Mouse (Mus musculus) yolk sac, embryonic 10.5 days (tissue): Measurements from ENCODE around the gene Cacna1c.

Experiments
- DNase-seq: peaks from one replicate; pipeline ENCODE4 v3.0.0-alpha.2; 2017; ENCODE audit warnings: low spot score

Gene Cacna1c

DNA sequence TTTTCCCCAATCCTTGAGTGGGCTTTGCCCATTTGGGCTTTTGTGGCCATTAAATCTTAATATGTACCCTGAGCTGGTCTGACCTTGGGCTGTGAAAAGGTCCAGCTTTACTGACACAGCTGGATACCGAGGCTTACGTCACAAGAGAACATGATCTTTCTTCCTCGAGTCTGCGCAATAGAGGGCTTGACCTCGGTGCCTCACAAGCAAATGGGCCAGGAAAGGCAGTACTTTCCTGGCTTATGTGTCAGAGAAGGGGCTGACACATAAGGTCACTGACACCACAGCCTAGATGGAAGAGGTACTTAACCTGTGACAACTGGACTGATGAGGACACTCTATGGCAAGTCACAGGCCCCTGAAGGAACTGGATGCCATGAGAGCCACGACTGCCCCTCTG, 453.5 kb downstream of the Cacna1c start:
- DNase-seq, result no peak

DNA sequence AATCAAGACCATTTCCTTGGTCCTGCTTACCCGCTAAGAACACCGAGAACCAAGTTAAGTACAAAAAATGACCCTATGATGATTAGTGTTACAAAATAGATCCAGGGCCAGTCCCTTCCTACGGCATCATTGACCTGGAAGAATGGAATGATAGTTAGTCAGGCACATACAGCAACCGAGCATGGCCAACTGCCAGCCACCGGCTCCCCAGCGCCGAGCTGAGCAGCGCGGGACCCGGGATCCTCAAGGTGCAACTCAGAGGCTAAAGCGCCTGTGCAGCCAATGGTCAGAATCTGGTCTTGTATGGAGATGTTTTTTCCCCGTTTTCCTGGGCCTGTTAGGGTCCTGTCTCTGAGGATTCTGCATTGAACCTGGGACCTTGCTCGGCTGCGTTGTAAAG, 454.4 kb downstream of the Cacna1c start:
- DNase-seq, result no peak

- no peak for DNase-seq
Measured at GRCm38 (mm10) chr6:118739961-118740599, 456.1 kb downstream of the Cacna1c start.

DNA sequence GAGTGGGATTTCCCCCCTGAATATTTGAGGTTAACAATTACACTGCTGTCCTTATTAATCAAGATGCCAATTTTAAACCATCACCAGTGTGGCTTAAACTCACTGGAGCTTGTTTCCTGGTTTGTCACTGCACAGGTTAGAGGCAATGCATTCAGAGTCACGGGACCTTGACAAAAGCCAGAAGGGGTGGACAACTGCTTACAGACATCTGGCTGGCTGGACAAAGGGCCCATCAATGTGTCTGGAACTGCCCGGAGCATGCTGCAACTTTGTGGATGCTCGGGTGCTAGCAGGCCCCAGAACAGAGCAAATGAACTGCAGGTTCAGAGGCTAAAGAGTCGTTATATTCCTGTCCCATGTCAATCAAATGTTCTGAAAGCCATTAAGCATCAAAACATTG, 456.9 kb downstream of the Cacna1c start:
- DNase-seq, result no peak

GRCm38 (mm10) chr6:118738656-118739055, 457.6 kb downstream of the Cacna1c start:
- DNase-seq, result no peak

- no peak for DNase-seq
Measured at GRCm38 (mm10) chr6:118737078-118737477, 459.1 kb downstream of the Cacna1c start.

DNA sequence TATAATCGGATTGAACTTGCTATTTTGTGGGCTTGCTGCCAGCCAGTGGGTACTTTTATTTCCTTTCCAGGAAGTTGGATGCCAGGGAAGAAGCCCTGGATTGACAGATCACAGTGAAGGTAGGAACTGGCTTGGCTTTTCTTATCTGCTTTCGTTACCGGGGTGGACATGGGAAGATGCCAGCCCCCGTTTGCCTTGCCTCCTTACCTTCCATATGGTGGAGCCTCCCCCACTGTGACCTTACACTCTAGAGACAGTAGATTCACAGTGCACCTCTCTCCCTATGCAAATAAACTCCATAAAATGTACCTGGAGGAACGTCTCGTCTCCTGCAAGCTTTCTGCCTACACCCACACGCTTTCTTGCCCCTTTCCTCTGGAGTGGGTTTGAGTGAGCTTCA, 459.7 kb downstream of the Cacna1c start:
- DNase-seq, result no peak

DNA sequence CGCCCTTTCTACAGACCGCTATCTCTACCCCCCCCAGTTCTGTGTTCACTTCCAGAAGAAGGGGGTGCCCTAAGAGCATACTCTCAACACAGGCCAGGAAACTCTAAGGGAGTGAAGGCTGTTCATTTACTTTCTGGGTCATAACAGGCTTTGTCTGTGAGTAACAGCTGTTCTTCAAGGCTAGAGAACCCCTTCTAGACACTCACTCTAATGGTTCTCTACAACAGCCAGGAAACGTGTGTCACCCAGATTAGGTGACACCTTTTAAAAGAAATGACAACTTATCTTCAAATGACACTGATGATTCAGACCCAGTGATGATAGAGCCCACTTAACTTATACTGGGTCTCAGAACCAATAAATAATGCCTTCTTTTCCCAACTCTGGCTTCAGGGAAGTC, 461.1 kb downstream of the Cacna1c start:
- DNase-seq, result no peak

- DNase-seq, result no peak
Measured at GRCm38 (mm10) chr6:118731937-118732336, 464.3 kb downstream of the Cacna1c start.

DNA sequence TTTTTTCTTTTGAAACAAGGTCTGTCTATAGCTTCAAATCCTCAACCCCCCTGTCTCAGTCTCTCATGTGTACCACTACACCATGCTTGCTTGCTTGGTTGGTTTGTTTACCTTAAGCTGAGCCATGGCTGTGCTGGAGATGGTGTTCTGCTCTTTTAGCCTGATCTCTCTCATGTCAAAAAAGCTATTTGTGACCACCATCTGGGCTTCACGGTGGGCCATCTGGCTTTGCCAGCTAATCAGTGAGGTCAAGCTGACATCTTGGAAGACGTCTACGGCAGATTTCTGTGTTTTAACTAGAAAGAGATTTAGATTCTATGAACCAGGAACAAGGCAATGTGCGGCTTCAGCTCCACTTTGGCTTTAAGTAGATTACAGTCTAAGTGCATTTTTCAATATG, 471.3 kb downstream of the Cacna1c start:
- peak; percentile 8 for DNase-seq

DNA sequence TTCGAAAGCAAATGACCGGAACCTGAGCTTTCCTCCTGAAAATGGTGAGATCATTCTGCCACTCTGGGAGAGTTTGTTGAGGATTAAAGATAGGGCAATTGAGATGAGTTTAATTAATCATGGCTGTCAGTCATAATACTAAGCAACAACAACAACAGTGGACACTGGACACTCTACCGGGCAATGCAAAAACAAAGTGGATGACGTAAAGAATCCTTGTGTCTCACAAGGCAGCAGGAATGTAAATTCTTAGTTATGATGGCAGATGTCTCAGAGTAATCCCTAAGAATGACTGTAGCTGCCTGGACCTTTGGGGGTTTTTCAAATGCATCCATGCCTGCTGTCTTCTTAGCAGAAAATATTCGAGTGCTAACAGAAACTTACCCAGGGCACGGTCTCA, 471.8 kb downstream of the Cacna1c start:
- no peak for DNase-seq

GRCm38 (mm10) chr6:118722336-118722735, 473.9 kb downstream of the Cacna1c start:
- no peak for DNase-seq

DNA sequence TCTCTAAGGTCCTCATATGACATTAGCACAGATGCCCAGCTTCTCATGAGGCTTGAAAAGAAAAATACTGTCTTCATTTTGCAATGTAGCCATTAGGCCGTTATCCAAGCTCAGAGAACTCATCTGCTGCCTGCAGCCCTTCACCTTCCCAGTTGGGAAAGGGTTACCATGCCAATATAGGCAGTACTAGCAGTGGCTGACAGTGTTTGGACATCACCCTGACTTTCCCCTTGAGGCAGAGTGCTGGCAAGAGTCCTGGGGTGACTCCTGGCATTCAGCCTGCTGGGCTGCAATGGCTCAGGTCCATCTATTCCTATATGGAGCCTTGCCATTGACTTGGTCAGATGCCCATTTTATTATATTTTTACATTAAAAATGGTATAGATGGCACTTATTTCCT, 476.7 kb downstream of the Cacna1c start:
- no peak for DNase-seq

GRCm38 (mm10) chr6:118713286-118713685, 482.9 kb downstream of the Cacna1c start:
- no peak for DNase-seq

GRCm38 (mm10) chr6:118711677-118712322, 484.4 kb downstream of the Cacna1c start:
- DNase-seq, result no peak

GRCm38 (mm10) chr6:118707066-118707465, 489.2 kb downstream of the Cacna1c start:
- no peak for DNase-seq

- DNase-seq, result no peak
Measured at GRCm38 (mm10) chr6:118705840-118706239, 490.4 kb downstream of the Cacna1c start.

DNA sequence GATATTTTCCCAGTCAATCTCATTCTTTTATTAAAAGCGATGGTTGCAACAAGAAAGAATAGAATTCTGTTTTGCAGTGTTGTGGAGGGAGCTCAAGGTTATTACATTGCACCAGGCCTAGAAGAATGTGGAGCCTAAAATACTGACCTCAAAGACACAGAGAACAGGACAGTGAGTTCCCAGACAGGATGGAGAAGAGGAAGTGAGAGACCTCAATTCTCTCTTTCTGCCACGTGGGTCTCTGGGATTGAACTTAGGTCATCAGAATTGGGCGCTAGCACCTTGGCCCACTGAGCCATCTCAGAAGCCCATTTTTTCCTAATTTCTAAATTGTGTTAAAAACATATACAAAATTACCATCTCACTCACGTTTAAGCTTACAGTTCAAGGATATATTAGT, 501.6 kb downstream of the Cacna1c start:
- no peak for DNase-seq

DNA sequence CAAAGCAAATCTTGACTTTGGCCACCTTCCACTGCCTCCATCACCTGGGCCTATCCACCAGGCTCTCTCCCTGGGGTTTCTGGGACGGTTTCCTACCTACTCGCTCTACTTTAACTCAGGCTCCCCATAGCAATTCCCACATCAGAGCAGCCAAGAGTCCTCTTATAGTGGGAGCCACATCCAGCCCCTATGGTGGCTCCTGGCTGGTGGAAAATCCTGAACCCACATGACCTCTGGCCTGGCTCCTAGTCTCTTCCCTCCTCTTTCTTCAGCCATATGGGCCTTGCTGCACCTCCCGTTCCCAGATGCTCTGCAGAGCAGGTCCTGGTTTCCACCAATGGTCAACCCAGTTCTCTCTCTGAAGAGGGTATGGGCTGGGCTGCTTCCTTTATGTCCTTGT, 506.8 kb downstream of the Cacna1c start:
- no peak for DNase-seq

- DNase-seq, result peak; percentile 20
Measured at GRCm38 (mm10) chr6:118688856-118689255, 507.4 kb downstream of the Cacna1c start.

DNA sequence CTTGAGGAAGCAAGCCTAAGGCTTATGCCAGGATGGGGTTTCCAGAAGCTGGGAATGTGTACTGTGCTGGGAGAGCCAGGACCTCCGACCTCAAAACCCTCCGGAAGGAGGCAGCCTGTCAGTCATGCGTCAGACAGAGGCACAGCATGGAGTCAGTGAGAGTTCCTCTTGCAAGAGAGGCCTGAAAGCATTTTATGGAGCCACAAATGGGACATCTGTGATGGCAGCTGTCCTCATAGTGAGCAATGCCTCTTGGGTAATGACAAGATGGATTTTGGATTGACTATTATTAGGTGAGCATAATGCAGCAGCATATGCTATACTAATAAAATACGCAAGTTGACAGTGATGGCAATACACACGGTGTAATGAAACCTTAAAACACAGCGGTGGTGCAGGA, 515.4 kb downstream of the Cacna1c start:
- no peak for DNase-seq

- DNase-seq, result no peak
Measured at GRCm38 (mm10) chr6:118678031-118678430, 518.2 kb downstream of the Cacna1c start.

- no peak for DNase-seq
Measured at GRCm38 (mm10) chr6:118677306-118677705, 518.9 kb downstream of the Cacna1c start.

DNA sequence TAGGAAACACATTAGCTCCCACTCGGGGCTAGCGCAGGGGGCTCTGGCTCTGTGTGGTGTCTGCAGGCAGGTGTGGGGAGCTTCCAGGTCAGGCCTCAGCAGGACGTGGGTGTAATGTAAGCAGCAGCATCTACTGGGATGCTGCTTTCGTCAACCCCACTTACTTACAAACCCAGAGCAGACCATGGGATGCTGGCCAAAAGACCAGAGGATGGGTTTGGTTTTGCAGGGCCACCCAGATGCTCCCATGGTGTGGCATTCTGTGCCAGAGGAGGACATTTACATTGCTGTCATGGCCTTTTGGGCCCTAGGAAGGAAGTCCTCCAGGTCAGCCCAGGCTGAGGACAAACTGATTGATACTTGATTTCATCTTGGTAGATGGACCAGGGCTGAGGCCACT, 521.4 kb downstream of the Cacna1c start:
- DNase-seq, result no peak
